Comparison of ENCODE assay signal across 8 mouse cellular contexts in the genomic region with DNA sequence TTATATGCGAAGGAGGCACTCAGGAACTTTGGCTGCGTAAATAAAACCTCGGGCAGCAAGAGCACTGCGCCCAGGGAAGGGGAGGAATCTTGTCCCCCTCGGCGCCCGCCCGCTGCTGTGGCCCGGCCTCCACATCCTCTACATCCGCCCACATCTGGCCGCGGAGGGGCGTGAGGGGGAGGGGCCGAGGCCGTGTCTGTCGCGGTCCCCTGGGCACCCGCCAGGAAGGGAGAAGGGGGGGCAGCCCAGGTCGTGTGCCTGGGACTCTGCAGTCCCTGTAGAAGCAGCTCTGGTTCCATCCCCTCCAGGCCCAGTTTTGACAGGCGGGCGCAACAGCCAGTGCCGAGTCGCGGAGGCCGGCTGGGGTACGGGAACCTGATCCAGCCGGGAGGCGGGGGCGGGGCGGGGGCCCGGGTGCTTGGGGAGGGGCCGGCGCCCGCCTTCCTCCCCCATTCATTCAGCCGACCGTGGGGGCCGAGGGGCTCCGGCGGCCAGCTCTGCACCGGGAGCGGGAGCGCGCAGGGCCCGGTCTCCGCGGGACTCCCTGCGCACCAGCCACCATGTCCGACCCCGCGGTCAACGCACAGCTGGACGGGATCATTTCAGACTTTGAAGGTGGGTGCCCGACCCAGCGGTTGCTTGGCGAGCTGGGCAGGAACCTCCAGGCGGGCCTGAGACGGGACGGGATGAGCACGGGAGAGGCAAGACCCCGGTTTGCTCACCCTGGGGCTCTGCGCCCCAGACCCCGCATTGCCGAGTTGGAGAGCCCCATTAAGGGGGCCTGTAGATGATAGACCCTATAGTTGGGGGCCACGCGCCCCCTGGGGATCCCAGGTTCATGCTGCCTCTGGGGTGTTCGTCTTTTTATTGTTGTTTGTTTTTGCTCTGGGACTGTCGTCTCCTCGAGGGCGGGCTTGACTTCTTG.
DNase-seq lines count a peak whose midpoint lies in the region; ATAC-seq and TF ChIP-seq lines count a peak whose summit lies in the region.

No protein-coding gene starts in this region.

- H3K27ac ChIP-seq in ES-E14 (ENCODE audit: insufficient read depth, low read depth, low read length, poor library complexity, severe bottlenecking), result peak overlapping the region; percentile 14; the same call in 1 of the 2 replicates
- H3K27ac ChIP-seq in limb, embryonic 10.5 days, result peak overlapping the region; percentile 97
- peak overlapping the region; percentile 76 for H3K27ac ChIP-seq in midbrain, embryonic 11.5 days (ENCODE audit: low read depth, low read length)

- H3K9ac ChIP-seq in ES-E14 (ENCODE audit: insufficient read depth, low read depth, low read length, poor library complexity, severe bottlenecking), result peak overlapping the region; percentile 67
- peak overlapping the region; percentile 88 for H3K9ac ChIP-seq in midbrain, embryonic 11.5 days (ENCODE audit: low read length)

- in situ Hi-C loops in ES-E14 (cut with MboI; ENCODE audit: low sequenced_read_pairs in 2 of 2, unreplicated experiment in 2 of 2), result no loop called here

- DNase-seq in ES-E14 (ENCODE audit: low read depth, low spot score), result no peak
- DNase-seq in c-Kit-positive CD71-negative TER-119-negative erythroid progenitor cells, embryonic 14.5 days (ENCODE audit: low read depth), result peak; percentile 45
- peak; percentile 91 for DNase-seq in gastrocnemius, postnatal 25 days
- peak; percentile 88 for DNase-seq in induced T-regulatory cell, adult 2 months (ENCODE audit: low read depth)
- peak; percentile 96 for DNase-seq in limb, embryonic 10.5 days (ENCODE audit: low spot score)
- DNase-seq in midbrain, embryonic 11.5 days (ENCODE audit: low spot score, missing footprints), result peak; percentile 97
- peak; percentile 71 for DNase-seq in skeletal muscle tissue, adult 2 months (ENCODE audit: low read depth, low spot score)
- no peak for DNase-seq in c-Kit-positive CD71-positive TER-119-positive erythroid progenitor cells, embryonic 14.5 days (ENCODE audit: low spot score)

- H3K9me3 ChIP-seq in ES-E14 (ENCODE audit: control insufficient read depth, insufficient read depth, low read depth, low read length), result no peaks in the 10 kb centered on the region
- no peaks in the 10 kb centered on the region for H3K9me3 ChIP-seq in limb, embryonic 10.5 days (replicated peaks)
- H3K9me3 ChIP-seq in midbrain, embryonic 11.5 days (ENCODE audit: control insufficient read depth, low read length), result no peaks in the 10 kb centered on the region

- WGBS in limb, embryonic 10.5 days, result under 1% methylated on average over 67 of the region's 69 CpGs
- WGBS in midbrain, embryonic 11.5 days, result under 1% methylated on average over 69 of the region's 69 CpGs

- H3K36me3 ChIP-seq in ES-E14 (ENCODE audit: control insufficient read depth, insufficient read depth, low read length, poor library complexity, severe bottlenecking), result no peaks in the 10 kb centered on the region
- H3K36me3 ChIP-seq in limb, embryonic 10.5 days, result peaks cover 14% of the 10 kb centered on the region
- H3K36me3 ChIP-seq in midbrain, embryonic 11.5 days (ENCODE audit: control insufficient read depth, insufficient read depth, low read length), result no peaks in the 10 kb centered on the region

- no peaks in the 10 kb centered on the region for H3K27me3 ChIP-seq in limb, embryonic 10.5 days (ENCODE audit: low read depth, poor library complexity, severe bottlenecking)
- peaks cover 2% of the 10 kb centered on the region; the same call in 1 of the 2 replicates for H3K27me3 ChIP-seq in midbrain, embryonic 11.5 days (ENCODE audit: control insufficient read depth, insufficient read depth, low read length)

- H3K4me1 ChIP-seq in ES-E14 (ENCODE audit: control insufficient read depth in 2 of 2, insufficient read depth in 2 of 2, low read length in 2 of 2, poor library complexity in 1 of 2), result peaks cover 4 to 25% of the 10 kb centered on the region in 2 experiments; a peak in 3 of 4 replicates
- peaks cover 87% of the 10 kb centered on the region for H3K4me1 ChIP-seq in limb, embryonic 10.5 days
- peaks cover 42% of the 10 kb centered on the region for H3K4me1 ChIP-seq in midbrain, embryonic 11.5 days (ENCODE audit: control insufficient read depth, insufficient read depth, low read length)

- peak; percentile 86 for ATAC-seq in midbrain, embryonic 11.5 days (ENCODE audit: low FRiP score)

- H3K4me2 ChIP-seq in midbrain, embryonic 11.5 days, result peak overlapping the region; percentile 79

- H3K4me3 ChIP-seq in ES-E14 (ENCODE audit: insufficient read depth in 1 of 2, low read depth in 1 of 2, low read length in 2 of 2, poor library complexity in 1 of 2, severe bottlenecking in 1 of 2), result peak overlapping the region; percentile 79 to 90
- H3K4me3 ChIP-seq in limb, embryonic 10.5 days, result peak overlapping the region; percentile 87
- H3K4me3 ChIP-seq in midbrain, embryonic 11.5 days (ENCODE audit: low read depth, low read length), result peak overlapping the region; percentile 71

TF ChIP-seq in ES-E14, 5 proteins besides CTCF, POLR2A, EP300 and RAD21:
- no peak for TF ChIP-seq HCFC1 (IDR thresholded peaks at IDR 0.05; ENCODE audit: borderline replicate concordance, insufficient read depth, low read length)
- TF ChIP-seq ZC3H11A (IDR thresholded peaks at IDR 0.05; ENCODE audit: borderline replicate concordance, low read depth, low read length), result no peak
- no peak for TF ChIP-seq CHD2 (IDR thresholded peaks at IDR 0.05; ENCODE audit: low read depth, low read length)
- no peak for TF ChIP-seq MAFK (IDR thresholded peaks at IDR 0.05; ENCODE audit: insufficient read depth, low read depth, low read length)
- TF ChIP-seq ZNF384 (IDR thresholded peaks at IDR 0.05; ENCODE audit: low read depth, low read length), result no peak

Comparison
In these comparisons a context has a peak if more than half of its experiments do, and no peak if none do; other contexts are left out.
1. DNase-seq: peak in c-Kit-positive CD71-negative TER-119-negative erythroid progenitor cells, embryonic 14.5 days (single experiment), gastrocnemius, postnatal 25 days (single experiment), induced T-regulatory cell, adult 2 months (single experiment), limb, embryonic 10.5 days (single experiment), midbrain, embryonic 11.5 days (single experiment) and skeletal muscle tissue, adult 2 months (single experiment); none in ES-E14 (single experiment) and c-Kit-positive CD71-positive TER-119-positive erythroid progenitor cells, embryonic 14.5 days (single experiment).
2. H3K27ac ChIP-seq: peak in every context shown above with its lines; median percentile 97 in limb, embryonic 10.5 days; 76 in midbrain, embryonic 11.5 days; 14 in ES-E14.
3. Peak in every context shown above with its lines, with median percentiles within 50 percentile points of each other: H3K4me3 ChIP-seq.